Mouse (Mus musculus) neural tube, embryonic 12.5 days (tissue): Measurements from ENCODE around the gene Gsc. TPM values are rescaled to one million over a fixed set of nuclear protein-coding genes. Genes with fewer than 3 reads are reported as not detected.

Experiments
- ATAC-seq: fragments of 200-750 bp; cut with Nextera tagmentation; 2 replicates; pipeline ENCODE4 v1.8.0; 2017; ENCODE audit warnings: low read depth, mild to moderate bottlenecking, moderate TSS enrichment, moderate library complexity; ENCODE audit not compliant: low FRiP score
- H3K27ac ChIP-seq: fragments of 300-500 bp; sonication (generic); 2 replicates; pipeline ENCODE4 v1.5.1; 2016
- H3K27me3 ChIP-seq: fragments of 300-500 bp; sonication (generic); replicated peaks from 2 replicates; pipeline ENCODE4 v1.6.1; 2016; ENCODE audit warnings: mild to moderate bottlenecking
- H3K36me3 ChIP-seq: fragments of 300-500 bp; sonication (generic); 2 replicates; pipeline ENCODE4 v1.6.1; 2016; ENCODE audit warnings: mild to moderate bottlenecking
- H3K4me1 ChIP-seq: fragments of 300-500 bp; sonication (generic); 2 replicates; pipeline ENCODE4 v1.6.1; 2016
- H3K4me2 ChIP-seq: fragments of 300-500 bp; sonication (generic); replicated peaks from 2 replicates; pipeline ENCODE4 v1.6.1; 2016; ENCODE audit warnings: mild to moderate bottlenecking
- H3K4me3 ChIP-seq: fragments of 300-500 bp; sonication (generic); 2 replicates; pipeline ENCODE4 v1.5.1; 2016
- H3K9ac ChIP-seq: fragments of 300-500 bp; sonication (generic); 2 replicates; pipeline ENCODE4 v1.6.1; 2016; ENCODE audit warnings: mild to moderate bottlenecking
- H3K9me3 ChIP-seq: fragments of 300-500 bp; sonication (generic); 2 replicates; pipeline ENCODE4 v1.6.1; 2016; ENCODE audit warnings: mild to moderate bottlenecking
- WGBS: fragments of 180-500 bp; shearing (Covaris S2); methylation state at CpG from one replicate; pipeline ENCODE4 v1.1.7; 2016; 5-methylcytosine and 5-hydroxymethylcytosine counted together
- polyA plus RNA-seq: library from polyadenylated mRNA; unstranded; fragments of >200 nt; fragmentation: Nextera tagmentation; extraction: Ambion mirVana; gene quantifications from 2 replicates; pipeline ENCODE4 v1.2.1, GENCODE M21; 2016

Gsc gene
- polyA plus RNA-seq: 0.20 and 0.32 TPM in 2 replicates

DNA sequence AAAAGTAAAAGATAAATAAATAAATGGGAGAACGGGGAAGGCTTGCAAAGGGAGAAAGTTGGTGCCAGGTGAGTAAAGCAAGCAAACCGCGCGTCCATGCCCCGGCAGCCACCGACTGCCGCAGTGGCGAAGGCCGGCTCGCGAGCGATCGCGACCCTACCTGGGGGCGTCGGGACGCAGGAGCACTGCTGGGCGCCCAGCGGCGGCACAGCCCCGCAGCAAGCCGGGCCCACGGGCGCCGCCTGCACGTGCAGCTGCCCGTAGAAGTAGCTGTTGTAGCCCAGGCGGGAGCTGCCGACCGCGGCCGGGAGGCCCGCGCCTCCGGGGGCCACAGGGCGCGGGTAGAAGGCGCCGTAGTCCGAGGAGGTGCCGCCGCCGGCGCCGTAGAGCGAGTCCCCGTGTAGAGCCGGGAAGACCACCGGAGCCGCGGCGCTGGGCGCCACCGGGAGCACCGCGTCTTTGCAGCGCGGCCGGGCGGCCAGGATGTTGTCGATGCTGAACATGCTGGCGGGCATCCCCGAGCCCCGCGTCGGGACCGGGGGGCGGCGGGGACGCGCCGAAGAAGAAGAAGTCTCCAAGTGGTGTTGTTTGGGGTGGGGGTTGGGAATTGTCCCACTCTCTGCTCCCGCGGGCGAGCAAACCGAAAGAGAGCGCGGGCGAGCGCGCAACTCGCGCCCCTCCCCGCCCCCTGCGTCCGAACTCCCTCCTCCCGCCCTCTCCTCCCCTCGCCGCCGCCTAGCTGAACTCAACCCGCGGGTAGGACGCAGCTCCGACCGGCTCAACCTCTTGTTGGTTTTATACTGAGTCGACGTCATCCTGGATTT, at the start of gene Gsc:
Gene Gsc, minus strand, starts transcription at position 730 of the 824 bp plus-strand sequence.
- Histone ChIP-seq H3K4me1 (peaks cover 34% of the 10 kb centered on the region), H3K27me3 (peaks cover 85% of the 10 kb centered on the region), H3K36me3 (no peaks in the 10 kb centered on the region), H3K9ac (peak within 1 kb of the TSS; percentile 42), H3K4me2 (peak within 1 kb of the TSS; percentile 82), H3K4me3 (peak within 1 kb of the TSS; percentile 41), H3K27ac (no peak within 1 kb of the TSS), H3K9me3 (no peaks in the 10 kb centered on the region)
- under 1% methylated on average over 85 of the region's 97 CpGs for WGBS
- peak; percentile 15; the same call in 1 of the 2 replicates for ATAC-seq

DNA sequence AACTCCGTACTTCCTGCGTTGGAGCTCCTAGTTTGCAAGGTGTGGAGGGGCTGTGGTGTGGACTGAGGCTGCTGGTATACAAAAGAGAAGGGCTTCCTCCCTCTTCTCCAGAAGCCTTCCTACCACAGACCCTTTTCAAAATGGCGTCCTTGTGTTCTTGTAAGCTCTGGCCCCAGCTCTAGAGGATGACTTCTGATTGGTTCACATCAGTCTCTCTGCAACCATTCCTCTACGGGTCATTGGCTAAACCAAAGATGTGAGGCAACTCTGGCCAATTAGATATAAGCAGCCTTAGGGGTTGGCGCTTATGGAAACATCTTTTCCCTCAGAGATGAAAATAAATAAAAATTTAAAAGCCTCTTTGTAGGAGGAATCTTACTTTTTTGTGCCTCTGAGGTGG, 46.6 kb upstream of the Gsc start:
- H3K9me3 ChIP-seq: peaks cover under 1% of the 10 kb centered on the region; the same call in 1 of the 2 replicates
- H3K4me3 ChIP-seq: no peak overlapping the region
- WGBS: 92% methylated on average over 5 of the region's 5 CpGs
- H3K4me2 ChIP-seq: no peak overlapping the region
- H3K4me1 ChIP-seq: no peaks in the 10 kb centered on the region
- H3K36me3 ChIP-seq: no peaks in the 10 kb centered on the region
- no peak overlapping the region for H3K9ac ChIP-seq
- no peak for ATAC-seq
- H3K27ac ChIP-seq: no peak overlapping the region
- H3K27me3 ChIP-seq: no peaks in the 10 kb centered on the region

DNA sequence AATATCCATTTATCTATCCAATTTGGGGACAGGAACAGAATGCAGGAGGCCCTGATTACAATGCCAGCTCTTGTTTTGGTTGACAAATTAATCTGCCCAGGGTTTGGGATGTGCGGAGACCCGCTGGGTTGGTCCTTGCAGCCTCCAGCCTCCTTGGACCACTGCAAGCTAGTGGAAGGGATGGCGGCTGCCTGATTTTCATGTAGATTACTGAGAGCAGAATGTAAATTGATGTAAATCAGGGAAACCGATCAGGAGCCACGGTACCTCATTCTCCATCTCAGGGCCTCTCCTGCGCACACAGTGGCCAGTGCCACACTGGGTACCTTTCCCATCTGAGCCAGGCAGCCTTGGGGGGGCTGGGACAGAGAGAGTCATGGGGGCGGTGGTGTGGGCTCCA, 34.8 kb upstream of the Gsc start:
- no peak overlapping the region for H3K9ac ChIP-seq
- H3K4me1 ChIP-seq: no peaks in the 10 kb centered on the region
- H3K36me3 ChIP-seq: no peaks in the 10 kb centered on the region
- no peaks in the 10 kb centered on the region for H3K27me3 ChIP-seq
- H3K27ac ChIP-seq: no peak overlapping the region
- 47% methylated on average over 7 of the region's 7 CpGs for WGBS
- H3K9me3 ChIP-seq: no peaks in the 10 kb centered on the region
- no peak overlapping the region for H3K4me2 ChIP-seq
- no peak for ATAC-seq
- H3K4me3 ChIP-seq: no peak overlapping the region

DNA sequence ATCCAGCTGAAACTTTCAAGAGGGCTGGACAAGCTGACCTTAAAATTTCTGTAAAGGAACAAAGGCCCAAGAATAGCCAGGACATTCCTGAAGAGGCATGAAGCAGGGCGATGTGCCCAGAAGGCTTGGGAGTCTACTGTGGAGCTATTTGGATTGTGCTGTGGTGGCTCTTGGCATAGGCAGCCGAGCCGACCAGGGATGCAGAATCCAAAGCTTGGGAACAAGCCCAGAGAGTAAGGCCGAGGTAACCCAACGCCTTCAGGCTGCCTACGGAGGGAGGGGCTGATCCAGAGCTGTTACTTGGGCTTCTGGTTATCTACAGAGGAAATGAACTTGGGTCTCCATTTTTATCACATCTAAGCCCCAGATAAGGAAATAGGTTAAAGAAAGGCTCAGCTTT, 18.9 kb upstream of the Gsc start:
- Histone ChIP-seq H3K4me3 (no peak overlapping the region), H3K27me3 (no peaks in the 10 kb centered on the region), H3K27ac (no peak overlapping the region), H3K9ac (no peak overlapping the region), H3K9me3 (no peaks in the 10 kb centered on the region), H3K36me3 (no peaks in the 10 kb centered on the region), H3K4me2 (no peak overlapping the region), H3K4me1 (no peaks in the 10 kb centered on the region)
- WGBS: 78% methylated on average over 6 of the region's 6 CpGs
- no peak for ATAC-seq

DNA sequence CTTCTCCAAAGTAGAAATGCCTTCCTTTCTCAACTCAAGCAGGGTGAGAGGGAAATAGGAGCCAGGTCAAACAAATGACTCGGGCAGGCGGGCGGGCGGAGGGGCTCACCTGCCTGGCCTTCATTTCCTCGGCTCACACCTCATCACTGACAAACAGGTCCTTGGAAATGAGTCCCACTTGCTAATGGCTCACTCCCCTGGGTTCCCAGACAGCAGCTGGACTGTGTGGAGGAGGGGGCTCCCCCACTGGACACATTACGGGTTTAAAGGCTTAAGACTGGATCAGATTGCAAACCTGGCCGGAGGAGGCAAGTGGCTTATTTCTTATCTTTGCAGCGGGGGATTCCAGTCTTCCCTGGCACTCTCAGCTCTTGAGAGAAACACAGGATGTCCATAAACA, 13.1 kb upstream of the Gsc start:
- WGBS: 58% methylated on average over 8 of the region's 8 CpGs
- Histone ChIP-seq H3K27ac (no peak overlapping the region), H3K4me3 (no peak overlapping the region), H3K36me3 (no peaks in the 10 kb centered on the region), H3K9me3 (no peaks in the 10 kb centered on the region), H3K4me1 (no peaks in the 10 kb centered on the region), H3K9ac (no peak overlapping the region), H3K4me2 (no peak overlapping the region), H3K27me3 (peaks cover under 1% of the 10 kb centered on the region; the same call in 1 of the 2 replicates)
- ATAC-seq: no peak

DNA sequence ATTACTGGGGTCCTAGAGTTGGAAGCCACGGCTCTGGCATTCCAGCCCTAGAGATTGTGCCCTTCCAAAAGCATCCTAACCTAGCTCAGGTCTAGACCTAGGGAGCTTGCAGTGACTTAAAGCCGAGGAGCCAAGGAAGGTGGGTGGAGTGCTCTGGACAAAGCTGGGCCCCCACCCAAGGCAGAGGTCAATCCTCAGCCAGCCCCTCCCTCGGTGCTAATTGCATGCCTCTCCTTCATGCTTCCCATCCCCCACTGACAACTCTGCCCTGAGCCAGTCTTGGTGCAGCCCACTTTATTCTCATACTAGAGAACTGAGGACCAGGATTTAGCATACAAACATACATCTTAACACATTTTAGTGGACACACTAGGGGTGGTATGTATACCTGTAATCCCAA, 12.0 kb upstream of the Gsc start:
- no peak overlapping the region for H3K4me2 ChIP-seq
- no peak for ATAC-seq
- H3K9ac ChIP-seq: no peak overlapping the region
- no peak overlapping the region for H3K27ac ChIP-seq
- H3K27me3 ChIP-seq: peaks cover 10% of the 10 kb centered on the region
- no peaks in the 10 kb centered on the region for H3K9me3 ChIP-seq
- 26% methylated on average over 3 of the region's 3 CpGs for WGBS
- no peak overlapping the region for H3K4me3 ChIP-seq
- H3K4me1 ChIP-seq: no peaks in the 10 kb centered on the region
- no peaks in the 10 kb centered on the region for H3K36me3 ChIP-seq

DNA sequence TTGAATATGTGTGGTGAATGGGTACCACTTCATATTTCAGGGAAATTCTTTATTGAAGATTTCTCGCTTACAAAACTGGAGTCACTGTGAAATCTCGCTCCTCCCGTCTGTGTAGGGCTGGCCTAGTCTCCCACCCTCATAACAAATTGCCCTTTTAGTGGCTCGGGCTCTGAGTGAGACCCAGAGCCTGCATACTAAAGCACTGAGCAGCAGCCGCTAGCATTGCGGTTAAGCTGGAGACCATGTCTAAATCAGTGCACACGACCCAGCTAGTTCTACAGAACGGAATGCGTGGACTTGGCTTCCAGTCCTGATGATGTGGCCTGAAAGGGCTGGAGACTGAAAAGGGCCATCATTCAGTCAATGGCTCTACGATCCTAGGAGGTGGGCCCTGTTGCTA, 7.9 kb upstream of the Gsc start:
- Histone ChIP-seq H3K27me3 (peaks cover 34% of the 10 kb centered on the region), H3K36me3 (no peaks in the 10 kb centered on the region), H3K4me2 (no peak overlapping the region), H3K4me1 (peaks cover 4% of the 10 kb centered on the region; the same call in 1 of the 2 replicates), H3K4me3 (no peak overlapping the region), H3K9ac (no peak overlapping the region), H3K9me3 (no peaks in the 10 kb centered on the region), H3K27ac (no peak overlapping the region)
- no peak for ATAC-seq
- WGBS: 43% methylated on average over 10 of the region's 10 CpGs

DNA sequence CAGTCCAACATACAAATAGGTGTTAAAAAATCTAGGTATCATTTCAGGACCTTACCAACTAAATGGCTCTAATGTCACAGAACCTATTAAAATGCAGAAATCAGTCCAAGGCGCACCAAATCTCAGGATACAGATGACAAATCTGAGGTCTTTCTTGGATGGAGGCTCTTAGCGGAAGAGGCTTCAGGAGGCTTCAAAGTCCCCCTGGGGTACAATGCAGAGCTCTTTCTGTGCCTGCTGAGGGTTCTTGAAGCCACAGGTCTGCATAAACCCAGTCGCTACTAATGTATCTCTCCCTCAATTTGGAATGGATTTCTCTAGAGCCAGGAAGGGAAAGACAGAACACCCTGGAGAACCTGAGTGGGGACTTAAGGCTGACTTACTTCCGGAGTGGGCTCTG, 5.1 kb upstream of the Gsc start:
- Histone ChIP-seq H3K4me2 (no peak overlapping the region), H3K36me3 (no peaks in the 10 kb centered on the region), H3K4me3 (no peak overlapping the region), H3K27me3 (peaks cover 62% of the 10 kb centered on the region), H3K9me3 (no peaks in the 10 kb centered on the region), H3K9ac (no peak overlapping the region), H3K4me1 (peaks cover 15% of the 10 kb centered on the region; the same call in 1 of the 2 replicates), H3K27ac (no peak overlapping the region)
- no peak for ATAC-seq
- WGBS: under 1% methylated on average over 4 of the region's 4 CpGs

DNA sequence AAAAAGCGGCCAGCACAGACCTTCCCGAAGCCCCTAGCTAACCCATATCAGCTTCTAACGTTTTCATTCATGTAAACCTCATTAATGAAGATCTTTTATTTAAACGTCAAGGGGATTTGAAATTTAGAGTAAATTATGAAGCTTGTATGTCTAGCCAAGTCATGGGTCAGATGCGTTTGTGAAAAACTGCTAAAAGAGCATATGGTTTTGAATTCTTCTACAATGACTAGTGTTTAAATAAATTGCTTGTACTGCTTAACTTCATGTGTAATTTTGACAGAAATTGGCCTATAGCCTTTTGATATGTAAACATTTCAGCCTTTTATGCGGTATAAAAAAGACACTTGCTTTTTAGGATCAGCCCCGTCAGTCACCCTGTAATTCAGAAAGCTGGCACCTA, 4.4 kb upstream of the Gsc start:
- ATAC-seq: no peak
- H3K4me1 ChIP-seq: peaks cover 22% of the 10 kb centered on the region
- no peaks in the 10 kb centered on the region for H3K36me3 ChIP-seq
- H3K27ac ChIP-seq: no peak overlapping the region
- no peaks in the 10 kb centered on the region for H3K9me3 ChIP-seq
- H3K4me3 ChIP-seq: no peak overlapping the region
- no peak overlapping the region for H3K4me2 ChIP-seq
- peaks cover 69% of the 10 kb centered on the region for H3K27me3 ChIP-seq
- WGBS: 4% methylated on average over 7 of the region's 7 CpGs
- no peak overlapping the region for H3K9ac ChIP-seq

DNA sequence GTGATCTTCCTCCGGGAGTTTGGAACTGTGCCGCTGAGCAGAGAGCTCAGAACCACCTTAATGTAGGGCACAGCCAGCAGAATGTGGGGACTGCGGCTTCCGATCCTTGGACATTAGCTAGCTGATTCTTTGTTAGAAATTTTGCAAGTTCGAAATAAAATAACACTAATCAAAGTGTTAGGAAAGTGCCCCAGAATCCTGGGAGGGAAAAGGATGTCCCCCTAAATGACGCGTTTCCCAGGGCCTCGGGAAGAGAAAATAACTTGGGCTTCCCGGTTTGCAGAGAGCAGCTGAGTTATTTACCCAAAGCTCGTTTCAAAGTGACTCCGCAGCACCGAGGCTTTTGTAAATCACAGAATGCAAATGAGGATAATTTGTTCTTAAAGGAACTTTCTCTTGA, 3.9 kb upstream of the Gsc start:
- no peak overlapping the region for H3K4me3 ChIP-seq
- no peak overlapping the region for H3K27ac ChIP-seq
- no peak for ATAC-seq
- H3K4me1 ChIP-seq: peaks cover 24% of the 10 kb centered on the region
- no peaks in the 10 kb centered on the region for H3K36me3 ChIP-seq
- H3K27me3 ChIP-seq: peaks cover 73% of the 10 kb centered on the region
- no peak overlapping the region for H3K9ac ChIP-seq
- under 1% methylated on average over 12 of the region's 12 CpGs for WGBS
- no peak overlapping the region for H3K4me2 ChIP-seq
- H3K9me3 ChIP-seq: no peaks in the 10 kb centered on the region

DNA sequence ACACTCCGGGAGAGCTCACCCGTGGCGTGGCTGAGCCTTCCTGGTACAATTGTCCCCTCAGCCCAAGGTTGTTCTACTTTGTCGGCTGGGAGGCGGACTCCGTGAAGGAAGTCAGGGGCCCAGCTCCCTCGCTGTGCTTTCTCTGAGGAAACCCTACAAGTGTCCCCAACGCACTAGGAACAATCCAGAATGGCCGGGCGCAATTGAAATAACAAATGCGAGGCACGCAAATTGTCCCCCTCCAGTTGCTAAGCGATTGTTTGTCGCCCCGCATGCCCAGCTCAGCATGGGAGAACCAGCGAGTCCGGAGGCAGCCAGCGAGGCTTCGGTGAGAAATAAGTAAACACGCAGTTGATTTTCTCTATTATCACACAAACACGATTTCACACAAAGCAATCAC, 2.8 kb upstream of the Gsc start:
- WGBS: under 1% methylated on average over 21 of the region's 21 CpGs
- peak overlapping the region; percentile 16; the same call in 1 of the 2 replicates for H3K4me2 ChIP-seq

DNA sequence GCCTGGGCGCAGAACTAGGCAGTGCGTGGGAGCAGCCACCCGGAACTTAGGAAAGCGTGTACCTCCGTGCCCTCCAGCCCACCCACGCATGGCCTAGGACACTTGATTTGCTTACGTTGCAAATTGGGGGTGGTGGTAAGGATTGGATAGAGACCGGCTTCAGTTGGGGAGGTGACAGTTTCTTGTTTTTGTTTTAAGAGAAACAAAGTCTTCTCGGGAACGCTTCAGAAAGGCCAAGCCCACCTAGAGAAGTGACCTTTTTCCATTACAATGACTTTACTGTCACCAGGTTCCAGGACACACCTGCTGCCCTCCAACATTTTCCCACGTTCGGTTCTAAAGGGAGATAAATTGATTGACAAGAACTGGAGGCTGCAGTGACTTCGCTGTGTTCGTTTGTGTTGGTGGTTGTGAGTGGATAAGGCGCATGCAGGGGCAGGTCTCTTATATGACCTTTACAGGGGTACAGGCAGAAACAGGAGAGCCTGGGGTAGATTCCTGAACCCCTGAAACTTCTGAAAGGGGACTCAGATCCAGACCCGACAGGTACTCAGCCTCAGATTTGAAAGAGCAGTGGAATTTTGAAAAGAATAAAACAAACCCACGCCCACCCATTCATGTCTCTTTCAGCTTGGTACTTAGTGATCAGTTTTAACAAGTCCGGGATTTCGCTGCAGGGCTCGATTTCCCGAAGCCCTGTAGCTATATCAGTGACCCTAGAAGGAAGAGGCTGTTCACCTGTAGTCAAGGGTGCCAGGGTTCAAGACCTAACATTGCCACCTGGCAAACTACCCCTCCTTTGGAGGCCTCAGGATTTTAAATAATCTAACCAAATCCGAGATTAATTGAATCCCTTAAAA, 2.0 kb upstream of the Gsc start:
- no peaks in the 10 kb centered on the region for H3K9me3 ChIP-seq
- peaks cover 83% of the 10 kb centered on the region for H3K27me3 ChIP-seq
- no peak overlapping the region for H3K4me3 ChIP-seq
- 1% methylated on average over 22 of the region's 22 CpGs for WGBS
- H3K4me1 ChIP-seq: peaks cover 34% of the 10 kb centered on the region
- no peak overlapping the region for H3K27ac ChIP-seq
- no peak for ATAC-seq
- H3K4me2 ChIP-seq: no peak overlapping the region
- H3K9ac ChIP-seq: no peak overlapping the region
- H3K36me3 ChIP-seq: no peaks in the 10 kb centered on the region

More for the DNA sequence above, 2.8 kb upstream of the Gsc start:
- H3K4me1 ChIP-seq: peaks cover 34% of the 10 kb centered on the region
- no peaks in the 10 kb centered on the region for H3K9me3 ChIP-seq
- H3K27me3 ChIP-seq: peaks cover 82% of the 10 kb centered on the region
- H3K4me3 ChIP-seq: no peak overlapping the region
- no peak for ATAC-seq
- no peaks in the 10 kb centered on the region for H3K36me3 ChIP-seq
- H3K27ac ChIP-seq: no peak overlapping the region
- no peak overlapping the region for H3K9ac ChIP-seq
